In the genomic region with DNA sequence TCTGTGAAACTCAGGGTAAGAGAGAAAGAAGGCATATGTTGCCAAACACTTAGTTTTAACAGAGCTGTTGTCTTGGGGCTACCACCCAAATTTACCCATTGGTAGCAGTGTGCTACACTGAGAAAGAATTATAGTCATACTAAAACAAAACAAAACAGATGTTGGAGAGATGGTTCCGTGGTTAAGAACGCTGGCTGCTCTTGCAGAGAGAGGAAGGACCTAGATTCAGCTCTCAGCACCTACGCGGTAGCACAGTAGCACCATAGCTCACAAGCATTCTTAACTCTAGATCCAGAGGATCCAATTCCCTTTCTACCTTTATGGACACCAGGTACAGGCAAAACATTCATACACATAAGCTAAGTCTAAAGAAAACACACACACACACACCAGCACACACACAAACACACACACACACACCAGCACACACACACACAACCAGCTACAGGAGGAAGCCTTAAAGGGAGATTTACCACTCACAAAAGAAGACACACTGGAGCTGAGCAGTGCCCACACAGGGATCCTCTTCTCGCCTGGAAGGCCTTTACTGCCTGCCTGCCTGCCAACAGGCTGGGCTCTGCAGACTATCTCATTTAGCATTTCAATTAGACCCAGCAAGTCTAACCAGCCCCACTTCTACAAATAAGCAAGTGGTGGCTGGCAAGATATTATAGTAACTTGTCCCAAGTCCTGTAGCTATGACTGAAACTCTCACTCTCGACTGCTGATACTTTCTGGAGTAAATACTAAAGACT, we compare ENCODE assay signal across 11 mouse cellular contexts. TPM values are rescaled to one million over a fixed set of nuclear protein-coding genes. Genes with fewer than 3 reads are reported as not detected.
DNase-seq lines count a peak whose midpoint lies in the region; ATAC-seq and TF ChIP-seq lines count a peak whose summit lies in the region.
"Had no signal": no experiment of that assay in that cellular context is flagged by ENCODE, and none has a peak within 500 bp of the region (broad histone marks: within the 10 kb centered on the region; RNA-seq: fewer than 3 reads in every experiment).

No protein-coding gene starts in this region.

- ATAC-seq in liver, embryonic 12.5 days, result no peak
- no peak for ATAC-seq in monocyte, adult 5-6 weeks (replicated peaks; ENCODE audit: insufficient number of reproducible peaks, low FRiP score, low TSS enrichment, poor library complexity, severe bottlenecking)
- ATAC-seq: Patski had no signal

- no peak overlapping the region for H3K4me3 ChIP-seq in liver, embryonic 12.5 days
- peak overlapping the region; percentile 29 for H3K4me3 ChIP-seq in bone marrow, adult 2 months (replicated peaks; ENCODE audit: control insufficient read depth, low read depth, low read length)
- H3K4me3 ChIP-seq: forebrain, embryonic 10.5 days had no signal

- no peaks in the 10 kb centered on the region for H3K27me3 ChIP-seq in liver, embryonic 12.5 days (replicated peaks)
- H3K27me3 ChIP-seq: Patski had no signal

- TF ChIP-seq CTCF in bone marrow, adult 2 months (IDR thresholded peaks at IDR 0.05; ENCODE audit: control insufficient read depth, insufficient read depth, low read length), result no peak

- peak overlapping the region; percentile 55 for H3K27ac ChIP-seq in liver, embryonic 12.5 days
- peak overlapping the region; percentile 45 for H3K27ac ChIP-seq in bone marrow, adult 2 months (ENCODE audit: control insufficient read depth, insufficient read depth, low read depth, low read length, poor library complexity)
- H3K27ac ChIP-seq: forebrain, embryonic 10.5 days; macrophage had no signal

- H3K9me3 ChIP-seq in liver, embryonic 12.5 days (replicated peaks), result no peaks in the 10 kb centered on the region
- H3K9me3 ChIP-seq: forebrain, embryonic 10.5 days had no signal

- peaks cover 74% of the 10 kb centered on the region for H3K4me1 ChIP-seq in liver, embryonic 12.5 days
- H3K4me1 ChIP-seq in bone marrow, adult 2 months (ENCODE audit: control insufficient read depth, insufficient read depth, low read length), result peaks cover 5% of the 10 kb centered on the region

- peak overlapping the region; percentile 52 for H3K9ac ChIP-seq in liver, embryonic 12.5 days

- 49% methylated on average over 6 of the region's 6 CpGs for WGBS in liver, embryonic 12.5 days (ENCODE audit: insufficient replicate concordance)
- 12% methylated on average over 6 of the region's 6 CpGs for WGBS in bone marrow, adult 2 months

- H3K4me2 ChIP-seq in liver, embryonic 12.5 days, result peak overlapping the region; percentile 6; the same call in 1 of the 2 replicates

- no peak for TF ChIP-seq POLR2A in bone marrow, adult 2 months (IDR thresholded peaks at IDR 0.05; ENCODE audit: borderline replicate concordance, control insufficient read depth, low read depth, low read length)

- 0 out of 2 replicates have a peak, but pooled peaks cover 3% of the 10 kb centered on the region for H3K36me3 ChIP-seq in liver, embryonic 12.5 days
- H3K36me3 ChIP-seq: forebrain, embryonic 10.5 days had no signal

- intact Hi-C loops in left cerebral cortex, postnatal 36 days (cut with DNase I), result no loop called here

- no peak for DNase-seq in liver
- DNase-seq in left cerebral cortex, postnatal 36 days (ENCODE audit: low spot score in 2 of 2), result peak; percentile 28 to 30
- peak; percentile 17 to 34 for DNase-seq in right cerebral cortex, postnatal 36 days (ENCODE audit: low spot score in 2 of 2)
- DNase-seq in lung, postnatal 25 days (ENCODE audit: low spot score), result no peak
- DNase-seq: kidney, adult 8-10 months had no signal

RNA-seq across cellular contexts. Expression of a gene that starts 20.6 kb away (rescaled TPM):
- polyA plus RNA-seq in liver, embryonic 12.5 days (2016; fragmentation: Nextera tagmentation; extraction: Ambion mirVana), result 59.7 and 61.2 TPM in 2 replicates
- polyA plus RNA-seq in bone marrow, adult 2 months (2011; ENCODE audit: insufficient read depth, insufficient read length, low replicate concordance, missing spikeins), result 29.3 and 44.7 TPM in 2 replicates
- total RNA-seq in left cerebral cortex, postnatal 36 days (2021), result 100 to 1,000 TPM; 122 to 126 TPM
- 252 to 459 TPM (median 254 TPM) in 3 replicates for total RNA-seq in monocyte, adult 5-6 weeks (2017)

Comparison
In these comparisons a context has a peak if more than half of its experiments do, and no peak if none do; other contexts are left out.
1. DNase-seq: peak in left cerebral cortex, postnatal 36 days (2 of 2) and right cerebral cortex, postnatal 36 days (2 of 2); none in liver (single experiment) and lung, postnatal 25 days (single experiment).